ENCODE assay signal across 15 mouse cellular contexts in genomic region chr10:43827958-43828685, GRCm38 (mm10).
"Had no signal": no experiment of that assay in that cellular context is flagged by ENCODE, and none has a peak within 500 bp of the region (broad histone marks: within the 10 kb centered on the region; RNA-seq: fewer than 3 reads in every experiment).

No protein-coding gene starts in this region.

- H3K4me1 ChIP-seq: midbrain, embryonic 12.5 days; neural tube, embryonic 13.5 days; neural tube, embryonic 15.5 days had no signal

- H3K27me3 ChIP-seq: midbrain, embryonic 12.5 days; neural tube, embryonic 13.5 days; neural tube, embryonic 15.5 days had no signal

- H3K9me3 ChIP-seq: midbrain, embryonic 10.5 days; neural tube, embryonic 13.5 days; neural tube, embryonic 15.5 days had no signal

- H3K27ac ChIP-seq: midbrain, embryonic 10.5 days; midbrain, embryonic 12.5 days; neural tube, embryonic 13.5 days; neural tube, embryonic 15.5 days had no signal

- H3K4me2 ChIP-seq: lung, embryonic 14.5 days; midbrain, embryonic 12.5 days; neural tube, embryonic 13.5 days; neural tube, embryonic 15.5 days had no signal

- H3K36me3 ChIP-seq: midbrain, embryonic 10.5 days; midbrain, embryonic 12.5 days; neural tube, embryonic 13.5 days; neural tube, embryonic 15.5 days had no signal

- H3K4me3 ChIP-seq: midbrain, embryonic 10.5 days; midbrain, embryonic 12.5 days; myocyte; neural tube, embryonic 13.5 days; neural tube, embryonic 15.5 days had no signal

- H3K9ac ChIP-seq: lung, embryonic 14.5 days; midbrain, embryonic 12.5 days; neural tube, embryonic 13.5 days; neural tube, embryonic 15.5 days had no signal

- DNase-seq: lung, adult 18-20 months; lung, embryonic 14.5 days; lung, postnatal 10 days; midbrain, embryonic 14.5 days; retina, postnatal 1 day; right cerebral cortex, adult 18-20 months; right cerebral cortex, postnatal 25 days; right cerebral cortex, postnatal 4 days; thymus, adult 18-20 months; thymus, postnatal 14 days had no signal
